Mouse (Mus musculus): ENCODE results near the gene Eaf2. TPM values are rescaled to one million over a fixed set of nuclear protein-coding genes. Genes with fewer than 3 reads are reported as not detected.

Gene Eaf2
- polyA plus RNA-seq, 1 experiment from 2014 or later = 0.40 TPM

DNA sequence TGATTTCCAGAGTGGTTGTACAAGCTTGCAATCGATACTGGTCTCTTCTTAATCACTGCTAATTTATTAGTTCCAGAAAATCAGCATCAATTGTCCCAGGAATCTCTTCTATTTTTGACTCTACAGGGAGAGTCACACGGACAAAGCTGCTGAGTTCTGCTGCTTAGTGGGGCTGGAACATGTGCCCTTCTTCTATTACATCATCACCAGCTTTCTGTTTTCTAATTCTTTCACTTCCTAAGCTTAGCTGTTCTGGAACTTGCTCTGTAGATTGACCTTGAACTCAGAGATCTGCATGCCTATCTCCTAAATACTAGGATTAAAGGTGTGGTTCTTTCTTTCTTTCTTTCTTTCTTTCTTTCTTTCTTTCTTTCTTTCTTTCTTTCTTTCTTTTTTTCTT, 76.5 kb downstream of the Eaf2 start:
- 63% methylated on average over 2 of the region's 2 CpGs for WGBS
- H3K9ac ChIP-seq = no peak overlapping the region
- no peak for ATAC-seq (ENCODE audit: extremely low read depth, insufficient number of reproducible peaks, low FRiP score, low TSS enrichment)

DNA sequence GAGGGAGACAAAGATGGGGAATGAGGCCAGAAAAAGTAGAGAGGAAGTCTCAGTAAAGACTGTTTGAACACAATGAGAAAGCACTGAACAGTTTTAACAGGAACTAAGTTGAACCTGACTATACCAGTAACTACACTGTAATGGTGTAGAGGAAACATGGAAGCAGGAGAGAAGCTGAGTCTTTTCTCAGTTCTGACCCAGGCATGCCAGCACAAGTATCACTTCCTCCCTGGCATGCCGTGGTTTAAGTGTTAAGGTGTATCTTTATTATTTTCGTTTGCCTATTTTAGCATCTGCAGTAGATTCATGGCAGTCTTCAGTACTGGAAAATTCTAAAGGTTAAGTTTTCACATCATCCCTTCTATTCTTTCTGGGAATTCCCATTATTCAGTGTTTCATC, 79.8 kb downstream of the Eaf2 start:
- WGBS = 64% methylated on average over 2 of the region's 2 CpGs
- Histone ChIP-seq H3K4me1 (no peaks in the 10 kb centered on the region), H3K36me3 (no peaks in the 10 kb centered on the region), H3K9me3 (no peaks in the 10 kb centered on the region), H3K4me2 (no peak overlapping the region), H3K9ac (no peak overlapping the region), H3K27me3 (replicated peaks) (no peaks in the 10 kb centered on the region), H3K4me3 (no peak overlapping the region), H3K27ac (replicated peaks) (no peak overlapping the region)
- no peak for ATAC-seq (ENCODE audit: extremely low read depth, insufficient number of reproducible peaks, low FRiP score, low TSS enrichment)

More for the DNA sequence above, 76.5 kb downstream of the Eaf2 start:
- H3K4me2 ChIP-seq = no peak overlapping the region
- no peaks in the 10 kb centered on the region for H3K27me3 ChIP-seq (replicated peaks)
- H3K36me3 ChIP-seq = no peaks in the 10 kb centered on the region
- no peak overlapping the region for H3K27ac ChIP-seq (replicated peaks)
- H3K9me3 ChIP-seq = no peaks in the 10 kb centered on the region
- H3K4me3 ChIP-seq = no peak overlapping the region
- H3K4me1 ChIP-seq = no peaks in the 10 kb centered on the region

DNA sequence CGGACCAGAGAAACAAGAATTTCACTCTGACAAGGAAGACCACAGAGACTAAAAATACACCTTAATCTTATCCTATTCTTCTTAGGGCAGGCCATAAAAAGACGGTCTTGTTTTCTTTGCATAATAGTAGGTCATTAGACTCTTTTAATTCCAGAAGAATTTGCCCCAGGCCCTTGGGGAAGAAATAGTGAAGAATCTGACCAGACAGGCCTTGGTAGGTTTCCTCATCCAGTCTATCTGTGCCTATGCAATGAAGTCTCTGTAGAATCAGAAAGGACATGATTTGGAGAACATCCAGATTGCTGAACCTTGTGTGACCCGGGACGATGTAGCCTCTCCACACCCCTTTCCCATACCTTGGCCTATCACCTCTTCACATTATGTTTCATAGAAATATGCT, 84.6 kb downstream of the Eaf2 start:
- ATAC-seq (ENCODE audit: extremely low read depth, insufficient number of reproducible peaks, low FRiP score, low TSS enrichment) = no peak
- 72% methylated on average over 4 of the region's 4 CpGs for WGBS
- no peak overlapping the region for H3K4me3 ChIP-seq
- H3K4me1 ChIP-seq = no peaks in the 10 kb centered on the region
- H3K27me3 ChIP-seq (replicated peaks) = no peaks in the 10 kb centered on the region
- no peak overlapping the region for H3K9ac ChIP-seq
- H3K9me3 ChIP-seq = no peaks in the 10 kb centered on the region
- no peak overlapping the region for H3K4me2 ChIP-seq
- no peak overlapping the region for H3K27ac ChIP-seq (replicated peaks)
- H3K36me3 ChIP-seq = no peaks in the 10 kb centered on the region

DNA sequence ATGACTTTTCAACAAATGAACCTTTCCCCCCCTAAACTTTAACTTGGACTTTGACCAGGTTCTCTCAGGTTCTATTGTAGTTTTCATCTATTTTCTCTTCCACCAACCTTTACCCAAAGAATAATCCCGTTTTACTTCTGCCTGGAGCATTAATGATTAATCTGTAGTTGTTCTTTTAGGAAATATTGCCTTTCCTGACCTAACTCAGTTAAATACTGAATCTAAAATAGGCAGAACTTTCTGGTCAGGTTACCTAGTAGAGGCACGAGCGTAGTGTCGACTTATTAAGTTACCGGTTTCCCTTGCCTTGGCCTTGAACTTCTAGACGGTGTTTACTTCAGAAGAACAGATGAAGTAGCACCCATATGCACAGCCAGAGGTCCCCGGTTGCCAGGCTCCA, 88.3 kb downstream of the Eaf2 start:
- 0 out of 2 replicates have a peak, but pooled peaks cover 3% of the 10 kb centered on the region for H3K4me1 ChIP-seq
- no peaks in the 10 kb centered on the region for H3K9me3 ChIP-seq
- H3K36me3 ChIP-seq = no peaks in the 10 kb centered on the region
- H3K4me2 ChIP-seq = no peak overlapping the region
- H3K9ac ChIP-seq = no peak overlapping the region
- no peak overlapping the region for H3K4me3 ChIP-seq
- no peaks in the 10 kb centered on the region for H3K27me3 ChIP-seq (replicated peaks)
- no peak for ATAC-seq (ENCODE audit: extremely low read depth, insufficient number of reproducible peaks, low FRiP score, low TSS enrichment)
- no peak overlapping the region for H3K27ac ChIP-seq (replicated peaks)
- 82% methylated on average over 7 of the region's 7 CpGs for WGBS

GRCm38 (mm10) chr16:36784594-36785313, 90.0 kb downstream of the Eaf2 start, which contains the start of gene Slc15a2:
TSS of gene Slc15a2 (minus strand) at chr16:36784962.
- Histone ChIP-seq H3K4me1 (0 out of 2 replicates have a peak, but pooled peaks cover 3% of the 10 kb centered on the region), H3K9me3 (no peaks in the 10 kb centered on the region), H3K4me3 (peak within 1 kb of the TSS; percentile 1; the same call in 1 of the 2 replicates), H3K9ac (no peak within 1 kb of the TSS), H3K27me3 (replicated peaks) (no peaks in the 10 kb centered on the region), H3K27ac (replicated peaks) (no peak within 1 kb of the TSS), H3K4me2 (peak within 1 kb of the TSS; percentile 25), H3K36me3 (no peaks in the 10 kb centered on the region)
- ATAC-seq (ENCODE audit: extremely low read depth, insufficient number of reproducible peaks, low FRiP score, low TSS enrichment) = no peak
- 55% methylated on average over 10 of the region's 10 CpGs for WGBS

DNA sequence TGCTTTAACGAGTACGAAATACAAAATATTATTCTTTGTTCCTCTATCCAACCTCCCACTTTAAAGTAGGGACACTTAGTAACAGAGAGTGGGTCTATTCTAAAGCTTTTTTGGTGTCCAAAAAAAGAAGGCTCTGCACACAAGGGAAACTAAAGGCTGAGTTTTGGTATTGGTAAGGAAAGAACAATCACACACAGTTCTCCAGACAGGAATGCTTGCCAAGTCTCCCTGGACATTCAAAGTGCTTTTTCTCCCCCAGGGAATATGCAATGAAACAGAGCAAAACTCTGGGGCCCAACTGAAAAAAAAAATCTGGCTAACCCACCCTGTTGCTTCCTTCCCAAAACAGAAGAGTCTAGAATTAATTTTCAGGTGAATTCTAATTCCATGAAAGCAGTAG, 90.7 kb downstream of the Eaf2 start:
- no peak overlapping the region for H3K9ac ChIP-seq
- no peaks in the 10 kb centered on the region for H3K27me3 ChIP-seq (replicated peaks)
- no peaks in the 10 kb centered on the region for H3K9me3 ChIP-seq
- 0 out of 2 replicates have a peak, but pooled peaks cover 3% of the 10 kb centered on the region for H3K4me1 ChIP-seq
- no peak overlapping the region for H3K27ac ChIP-seq (replicated peaks)
- peak overlapping the region; percentile 1; the same call in 1 of the 2 replicates for H3K4me3 ChIP-seq
- 86% methylated on average over 2 of the region's 2 CpGs for WGBS
- no peaks in the 10 kb centered on the region for H3K36me3 ChIP-seq
- no peak for ATAC-seq (ENCODE audit: extremely low read depth, insufficient number of reproducible peaks, low FRiP score, low TSS enrichment)
- peak overlapping the region; percentile 25 for H3K4me2 ChIP-seq

DNA sequence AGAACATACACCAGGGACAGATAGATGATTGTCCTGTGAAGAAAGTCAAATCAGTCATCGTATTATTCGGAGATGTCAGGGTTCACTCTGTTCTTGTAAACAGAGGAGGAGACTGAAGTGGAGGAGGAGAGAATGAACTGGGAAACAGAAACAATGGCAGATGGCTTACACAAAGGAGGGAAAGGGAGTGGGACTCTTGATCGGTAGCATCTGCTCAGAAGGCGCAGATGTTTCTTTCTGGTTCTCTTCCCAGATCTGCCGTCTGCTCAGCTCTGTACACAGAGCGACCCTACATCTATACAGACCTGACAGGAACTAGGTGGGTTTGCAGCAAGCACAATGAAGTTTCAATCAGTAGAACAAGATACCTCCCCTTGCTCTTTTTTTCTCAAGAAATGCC, 99.1 kb downstream of the Eaf2 start:
- no peak overlapping the region for H3K9ac ChIP-seq
- no peaks in the 10 kb centered on the region for H3K4me1 ChIP-seq
- 83% methylated on average over 6 of the region's 6 CpGs for WGBS

GRCm38 (mm10) chr16:36772996-36773395, 101.8 kb downstream of the Eaf2 start:
- Histone ChIP-seq H3K36me3 (no peaks in the 10 kb centered on the region), H3K27ac (replicated peaks) (no peak overlapping the region), H3K4me3 (no peak overlapping the region), H3K4me1 (no peaks in the 10 kb centered on the region), H3K9ac (no peak overlapping the region), H3K4me2 (no peak overlapping the region), H3K9me3 (no peaks in the 10 kb centered on the region), H3K27me3 (replicated peaks) (no peaks in the 10 kb centered on the region)
- WGBS = 86% methylated on average over 5 of the region's 5 CpGs
- no peak for ATAC-seq (ENCODE audit: extremely low read depth, insufficient number of reproducible peaks, low FRiP score, low TSS enrichment)

More for the DNA sequence above, 99.1 kb downstream of the Eaf2 start:
- no peaks in the 10 kb centered on the region for H3K36me3 ChIP-seq
- no peaks in the 10 kb centered on the region for H3K27me3 ChIP-seq (replicated peaks)
- no peak overlapping the region for H3K4me3 ChIP-seq
- H3K9me3 ChIP-seq = no peaks in the 10 kb centered on the region
- no peak overlapping the region for H3K27ac ChIP-seq (replicated peaks)
- ATAC-seq (ENCODE audit: extremely low read depth, insufficient number of reproducible peaks, low FRiP score, low TSS enrichment) = no peak
- no peak overlapping the region for H3K4me2 ChIP-seq

GRCm38 (mm10) chr16:36771703-36772102, 103.1 kb downstream of the Eaf2 start:
- Histone ChIP-seq H3K27me3 (replicated peaks) (no peaks in the 10 kb centered on the region), H3K9ac (no peak overlapping the region), H3K4me1 (no peaks in the 10 kb centered on the region), H3K9me3 (no peaks in the 10 kb centered on the region), H3K4me3 (no peak overlapping the region), H3K27ac (replicated peaks) (no peak overlapping the region), H3K36me3 (no peaks in the 10 kb centered on the region), H3K4me2 (no peak overlapping the region)
- no peak for ATAC-seq (ENCODE audit: extremely low read depth, insufficient number of reproducible peaks, low FRiP score, low TSS enrichment)
- WGBS = 82% methylated on average over 3 of the region's 3 CpGs

DNA sequence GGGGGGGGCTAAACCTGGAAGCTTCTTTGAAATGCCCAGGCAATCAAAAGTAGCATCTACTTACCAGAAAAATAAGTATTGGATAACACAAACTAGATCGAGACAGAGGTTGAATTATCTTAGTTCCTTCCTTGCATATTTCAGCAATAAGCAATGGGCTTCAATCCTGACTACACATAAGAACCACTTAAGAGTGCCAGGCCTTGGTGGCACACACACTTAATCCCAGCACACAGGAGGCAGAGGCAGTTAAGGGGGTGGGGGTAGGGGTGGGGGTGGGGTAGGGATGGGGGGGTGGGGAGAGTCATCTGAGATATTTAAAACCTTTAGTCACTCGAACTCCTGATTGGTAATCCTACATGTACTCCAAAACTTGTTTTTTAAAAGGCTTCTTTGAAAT, 103.6 kb downstream of the Eaf2 start:
- H3K4me1 ChIP-seq = no peaks in the 10 kb centered on the region
- H3K36me3 ChIP-seq = no peaks in the 10 kb centered on the region
- H3K4me3 ChIP-seq = no peak overlapping the region
- 70% methylated on average over 2 of the region's 2 CpGs for WGBS
- no peaks in the 10 kb centered on the region for H3K9me3 ChIP-seq
- H3K4me2 ChIP-seq = no peak overlapping the region
- H3K27ac ChIP-seq (replicated peaks) = no peak overlapping the region
- H3K9ac ChIP-seq = no peak overlapping the region
- ATAC-seq (ENCODE audit: extremely low read depth, insufficient number of reproducible peaks, low FRiP score, low TSS enrichment) = no peak
- H3K27me3 ChIP-seq (replicated peaks) = no peaks in the 10 kb centered on the region

DNA sequence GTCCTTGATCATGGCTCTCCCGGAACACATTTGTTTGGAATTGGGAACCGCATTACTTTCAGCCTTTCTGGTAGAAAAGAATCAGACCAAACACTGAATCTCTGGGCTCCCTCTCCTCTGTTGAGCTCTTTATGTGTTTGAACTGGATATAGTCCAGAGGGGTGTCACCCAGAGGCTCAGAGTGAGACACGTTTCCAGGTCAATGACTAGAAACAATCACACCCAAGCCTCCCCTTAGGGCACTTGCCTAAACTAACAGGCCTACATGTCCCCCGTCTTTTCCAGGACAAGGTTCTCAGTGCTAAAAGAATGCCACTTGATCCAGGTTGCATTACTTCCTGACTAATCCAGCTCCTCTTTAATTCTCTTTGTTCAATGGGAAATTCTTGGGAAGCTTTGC, 104.0 kb downstream of the Eaf2 start:
- ATAC-seq (ENCODE audit: extremely low read depth, insufficient number of reproducible peaks, low FRiP score, low TSS enrichment) = no peak; the same call in 1 of the 2 replicates
- no peaks in the 10 kb centered on the region for H3K36me3 ChIP-seq
- H3K9me3 ChIP-seq = no peaks in the 10 kb centered on the region
- 71% methylated on average over 4 of the region's 4 CpGs for WGBS
- H3K9ac ChIP-seq = no peak overlapping the region
- H3K4me2 ChIP-seq = no peak overlapping the region
- no peaks in the 10 kb centered on the region for H3K4me1 ChIP-seq
- H3K27me3 ChIP-seq (replicated peaks) = no peaks in the 10 kb centered on the region
- no peak overlapping the region for H3K27ac ChIP-seq (replicated peaks)
- no peak overlapping the region for H3K4me3 ChIP-seq

DNA sequence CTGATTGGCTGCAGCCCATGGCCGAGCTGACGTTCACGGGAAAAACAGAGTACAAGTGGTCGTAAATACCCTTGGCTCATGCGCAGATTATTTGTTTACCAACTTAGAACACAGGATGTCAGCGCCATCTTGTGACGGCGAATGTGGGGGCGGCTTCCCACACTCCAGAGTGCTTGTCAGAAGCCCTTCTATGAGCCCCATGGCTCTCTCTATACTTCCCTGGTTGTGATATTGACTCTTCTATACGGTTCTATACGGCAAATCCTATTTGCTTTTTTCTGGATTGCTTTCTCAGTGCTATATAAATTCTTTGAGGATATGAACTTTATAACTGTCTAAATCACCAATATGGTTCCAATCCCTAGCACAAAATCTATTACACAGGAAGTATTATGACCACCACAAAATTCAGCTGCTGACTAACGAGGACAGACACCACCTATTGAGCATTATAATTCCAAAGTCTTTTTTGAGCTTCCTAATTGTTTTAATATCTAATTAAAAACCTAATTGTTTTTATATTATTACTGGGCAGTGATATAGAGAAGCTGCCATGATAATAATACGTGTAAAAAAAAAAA, 104.5 kb downstream of the Eaf2 start:
- Histone ChIP-seq H3K27ac (replicated peaks) (no peak overlapping the region), H3K9ac (no peak overlapping the region), H3K4me1 (no peaks in the 10 kb centered on the region), H3K36me3 (no peaks in the 10 kb centered on the region), H3K9me3 (no peaks in the 10 kb centered on the region), H3K4me2 (no peak overlapping the region), H3K4me3 (no peak overlapping the region), H3K27me3 (replicated peaks) (no peaks in the 10 kb centered on the region)
- ATAC-seq (ENCODE audit: extremely low read depth, insufficient number of reproducible peaks, low FRiP score, low TSS enrichment) = no peak
- WGBS = 55% methylated on average over 9 of the region's 13 CpGs
